Mouse (Mus musculus) neural tube, embryonic 12.5 days (tissue): ENCODE results near the gene Acox1. TPM values are rescaled to one million over a fixed set of nuclear protein-coding genes. Genes with fewer than 3 reads are reported as not detected.
A peak's percentile ranks its signal among the peaks of the same experiment; 100 is the strongest.

ENCODE experiments used
- ATAC-seq: fragments of 200-750 bp; cut with Nextera tagmentation; 2 replicates; pipeline ENCODE4 v1.8.0; 2017; ENCODE audit warnings: low read depth, mild to moderate bottlenecking, moderate TSS enrichment, moderate library complexity; ENCODE audit not compliant: low FRiP score
- H3K27ac ChIP-seq: fragments of 300-500 bp; sonication (generic); 2 replicates; pipeline ENCODE4 v1.5.1; 2016
- H3K27me3 ChIP-seq: fragments of 300-500 bp; sonication (generic); replicated peaks from 2 replicates; pipeline ENCODE4 v1.6.1; 2016; ENCODE audit warnings: mild to moderate bottlenecking
- H3K36me3 ChIP-seq: fragments of 300-500 bp; sonication (generic); 2 replicates; pipeline ENCODE4 v1.6.1; 2016; ENCODE audit warnings: mild to moderate bottlenecking
- H3K4me1 ChIP-seq: fragments of 300-500 bp; sonication (generic); 2 replicates; pipeline ENCODE4 v1.6.1; 2016
- H3K4me2 ChIP-seq: fragments of 300-500 bp; sonication (generic); replicated peaks from 2 replicates; pipeline ENCODE4 v1.6.1; 2016; ENCODE audit warnings: mild to moderate bottlenecking
- H3K4me3 ChIP-seq: fragments of 300-500 bp; sonication (generic); 2 replicates; pipeline ENCODE4 v1.5.1; 2016
- H3K9ac ChIP-seq: fragments of 300-500 bp; sonication (generic); 2 replicates; pipeline ENCODE4 v1.6.1; 2016; ENCODE audit warnings: mild to moderate bottlenecking
- H3K9me3 ChIP-seq: fragments of 300-500 bp; sonication (generic); 2 replicates; pipeline ENCODE4 v1.6.1; 2016; ENCODE audit warnings: mild to moderate bottlenecking
- WGBS: fragments of 180-500 bp; shearing (Covaris S2); methylation state at CpG from one replicate; pipeline ENCODE4 v1.1.7; 2016; 5-methylcytosine and 5-hydroxymethylcytosine counted together
- polyA plus RNA-seq: library from polyadenylated mRNA; unstranded; fragments of >200 nt; fragmentation: Nextera tagmentation; extraction: Ambion mirVana; gene quantifications from 2 replicates; pipeline ENCODE4 v1.2.1, GENCODE M21; 2016

Acox1 gene
- 42.2 and 44.0 TPM in 2 replicates for polyA plus RNA-seq

DNA sequence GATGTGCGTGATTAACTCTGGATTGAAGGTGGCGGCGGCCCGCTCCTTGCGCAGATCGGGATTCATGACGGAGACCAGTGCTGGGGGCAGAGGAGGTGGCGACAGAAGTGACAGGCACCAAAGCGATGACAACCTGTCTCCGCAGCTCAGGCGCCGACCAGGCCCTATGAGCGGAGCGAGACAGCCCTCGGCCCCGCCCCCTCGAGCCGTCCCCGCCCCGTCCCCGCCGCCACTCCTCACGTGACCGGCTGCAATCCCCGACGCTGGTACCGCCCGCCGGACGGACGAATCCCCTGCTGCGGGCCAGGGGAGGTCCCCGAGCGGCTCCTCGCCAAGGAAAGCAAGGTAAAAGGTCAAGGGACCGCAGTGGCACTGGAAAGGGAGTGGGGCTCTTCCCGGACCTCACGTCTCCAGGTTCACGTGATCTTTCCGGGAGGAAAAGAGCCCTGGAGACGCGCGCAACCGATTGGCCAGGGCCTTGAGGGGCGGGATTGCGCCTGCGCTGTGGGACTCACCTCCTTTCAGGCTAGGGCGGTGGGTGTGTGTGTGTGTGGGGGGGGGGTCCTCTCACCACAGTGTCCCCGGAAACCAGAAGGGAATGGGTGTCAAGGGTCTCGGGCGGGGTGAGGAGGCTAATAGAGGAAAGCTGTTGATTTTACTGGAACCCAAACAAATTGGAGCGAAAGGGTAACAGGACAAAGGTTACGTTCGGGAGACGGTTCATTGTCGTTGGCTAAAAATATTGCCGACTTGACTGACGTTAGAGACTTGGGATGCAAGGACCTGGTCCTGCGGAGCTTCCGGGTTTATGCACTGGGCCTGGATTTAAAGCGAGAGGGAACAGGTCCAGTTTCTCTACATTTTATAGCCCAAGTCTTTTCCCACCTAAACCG, at the start of gene Acox1, which contains the start of gene Ten1:
TSS of gene Acox1 (minus strand) at position 407 of the 893 bp plus-strand sequence.
TSS of gene Ten1 (plus strand) at position 217 of the 893 bp plus-strand sequence.
- Histone ChIP-seq H3K4me1 (peaks cover 10% of the 10 kb centered on the region), H3K9ac (peak within 1 kb of the TSS; percentile 84), H3K27me3 (no peaks in the 10 kb centered on the region), H3K4me2 (peak within 1 kb of the TSS; percentile 74), H3K36me3 (peaks cover 5% of the 10 kb centered on the region; the same call in 1 of the 2 replicates), H3K9me3 (no peaks in the 10 kb centered on the region), H3K27ac (peak within 1 kb of the TSS; percentile 94), H3K4me3 (peak within 1 kb of the TSS; percentile 73)
- ATAC-seq: peak; percentile 98
- whole genome bisulfite sequencing: under 1% methylated on average over 62 of the region's 62 CpGs

DNA sequence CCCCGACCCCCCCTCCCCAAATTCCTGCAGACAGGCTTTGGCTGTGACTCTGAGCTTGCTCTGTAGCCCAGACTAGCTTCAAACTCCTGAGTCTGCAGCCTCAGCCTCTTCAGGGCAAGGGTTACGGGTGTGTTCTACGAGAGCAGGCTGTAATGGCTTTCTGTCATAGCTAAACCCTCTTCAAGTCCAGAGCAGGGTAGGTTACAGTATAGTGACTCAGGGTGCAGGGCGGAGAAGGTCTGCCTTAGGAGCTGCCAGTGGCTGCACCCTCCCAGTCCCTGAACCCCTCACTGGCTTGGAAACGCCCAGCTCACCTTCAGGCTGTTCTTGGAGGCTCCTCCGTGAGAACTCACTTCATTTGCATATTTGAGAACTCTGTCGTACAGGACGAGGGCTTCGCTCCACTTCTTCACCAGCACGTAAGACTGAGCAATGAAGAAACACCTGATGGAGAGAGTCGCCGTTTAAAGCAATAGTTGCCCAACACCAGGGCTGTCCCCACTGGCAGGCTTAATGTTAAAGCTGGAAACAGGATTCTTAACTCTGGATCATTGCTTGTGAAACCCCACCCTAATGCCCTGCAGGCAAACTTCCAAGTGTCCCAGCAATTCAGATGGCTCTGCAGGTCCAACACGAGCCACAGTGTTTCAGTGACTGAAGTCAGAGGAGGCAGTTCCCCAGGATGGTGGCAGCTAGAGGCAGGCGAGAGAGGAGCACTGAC, 48.8 kb upstream of the Acox1 start:
- no peak overlapping the region for H3K9ac ChIP-seq
- H3K4me3 ChIP-seq: no peak overlapping the region
- H3K4me1 ChIP-seq: no peaks in the 10 kb centered on the region
- H3K27ac ChIP-seq: no peak overlapping the region
- no peak overlapping the region for H3K4me2 ChIP-seq
- H3K9me3 ChIP-seq: no peaks in the 10 kb centered on the region
- WGBS: 82% methylated on average over 14 of the region's 14 CpGs
- peaks cover 94% of the 10 kb centered on the region for H3K36me3 ChIP-seq
- H3K27me3 ChIP-seq: no peaks in the 10 kb centered on the region
- no peak for ATAC-seq

DNA sequence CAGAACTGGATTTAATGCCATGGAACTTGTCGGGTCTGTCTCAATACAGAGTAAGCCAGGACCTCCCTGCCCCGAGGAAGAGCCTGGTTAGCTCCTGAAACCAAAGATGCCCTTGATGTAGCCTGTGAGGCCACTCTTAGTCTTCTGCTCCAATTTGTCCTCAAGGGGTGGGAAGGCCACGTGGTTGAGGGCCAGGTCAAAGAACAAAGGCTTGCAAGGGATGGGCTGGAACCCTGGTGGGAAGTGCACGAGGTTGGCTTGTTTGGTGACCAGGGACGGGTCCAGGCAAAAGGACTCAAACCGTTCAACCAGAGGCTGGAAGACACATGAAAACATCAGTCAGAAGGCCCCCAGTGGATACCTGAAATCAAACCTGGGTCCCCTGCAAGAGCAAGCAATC, 46.8 kb upstream of the Acox1 start:
- peaks cover 9% of the 10 kb centered on the region for H3K4me1 ChIP-seq
- no peaks in the 10 kb centered on the region for H3K27me3 ChIP-seq
- H3K9me3 ChIP-seq: no peaks in the 10 kb centered on the region
- H3K4me2 ChIP-seq: no peak overlapping the region
- H3K4me3 ChIP-seq: no peak overlapping the region
- no peak for ATAC-seq
- no peak overlapping the region for H3K9ac ChIP-seq
- no peak overlapping the region for H3K27ac ChIP-seq
- 78% methylated on average over 6 of the region's 6 CpGs for WGBS
- peaks cover 74% of the 10 kb centered on the region for H3K36me3 ChIP-seq

DNA sequence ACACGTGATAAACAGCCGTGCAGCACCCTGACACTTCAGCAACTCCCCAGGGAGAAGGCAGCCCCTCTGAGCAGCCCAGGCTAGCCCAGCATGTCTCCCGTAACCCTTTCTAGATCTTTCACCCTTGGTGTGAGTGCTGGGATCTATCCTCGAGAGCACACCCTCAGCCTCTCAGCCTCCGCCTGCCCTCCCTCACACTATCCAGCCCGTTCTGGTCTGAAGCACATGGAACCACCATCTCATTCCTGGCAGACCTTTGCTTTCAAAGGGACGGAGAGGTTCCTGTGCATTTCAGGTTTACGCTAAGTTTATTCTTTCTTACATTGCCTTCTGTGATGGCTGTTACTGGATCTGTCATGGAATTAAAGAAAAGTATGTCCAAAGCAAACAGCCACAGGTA, 45.7 kb upstream of the Acox1 start:
- H3K4me1 ChIP-seq: peaks cover 13% of the 10 kb centered on the region
- H3K27ac ChIP-seq: no peak overlapping the region
- H3K27me3 ChIP-seq: no peaks in the 10 kb centered on the region
- H3K9ac ChIP-seq: no peak overlapping the region
- peaks cover 63% of the 10 kb centered on the region for H3K36me3 ChIP-seq
- ATAC-seq: no peak
- H3K4me3 ChIP-seq: no peak overlapping the region
- no peak overlapping the region for H3K4me2 ChIP-seq
- H3K9me3 ChIP-seq: no peaks in the 10 kb centered on the region
- 89% methylated on average over 8 of the region's 8 CpGs for WGBS

DNA sequence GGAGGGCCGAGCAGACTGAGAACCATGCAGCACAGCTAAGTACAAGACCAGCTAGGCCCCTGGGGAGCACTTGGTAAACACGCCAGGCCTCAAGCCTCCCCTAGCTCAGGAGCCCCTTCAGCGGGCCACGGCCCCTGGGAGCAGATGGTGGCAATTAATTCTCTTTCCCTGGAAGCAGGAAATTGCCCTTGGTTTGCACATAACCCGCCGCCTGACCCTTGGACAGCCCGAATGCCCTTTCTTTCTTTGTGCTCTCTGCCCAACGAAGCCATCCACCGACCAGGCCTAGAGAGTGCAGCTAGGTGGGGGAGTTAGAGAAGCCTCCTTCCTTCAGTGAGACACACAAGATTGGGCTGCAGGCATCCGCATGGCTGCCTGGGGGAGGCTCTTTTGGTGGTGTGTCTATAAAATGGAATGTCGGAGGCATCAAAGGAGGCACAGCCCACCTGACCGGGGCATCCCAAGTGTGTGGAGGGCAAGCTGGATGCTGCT, 42.9 kb upstream of the Acox1 start:
- Histone ChIP-seq H3K9ac (no peak overlapping the region; the same call in 1 of the 2 replicates), H3K4me3 (no peak overlapping the region), H3K27me3 (peaks cover 19% of the 10 kb centered on the region), H3K36me3 (peaks cover 36% of the 10 kb centered on the region), H3K27ac (no peak overlapping the region; the same call in 1 of the 2 replicates), H3K9me3 (no peaks in the 10 kb centered on the region), H3K4me2 (no peak overlapping the region), H3K4me1 (peaks cover 17% of the 10 kb centered on the region)
- ATAC-seq: no peak
- 12% methylated on average over 12 of the region's 12 CpGs for WGBS

DNA sequence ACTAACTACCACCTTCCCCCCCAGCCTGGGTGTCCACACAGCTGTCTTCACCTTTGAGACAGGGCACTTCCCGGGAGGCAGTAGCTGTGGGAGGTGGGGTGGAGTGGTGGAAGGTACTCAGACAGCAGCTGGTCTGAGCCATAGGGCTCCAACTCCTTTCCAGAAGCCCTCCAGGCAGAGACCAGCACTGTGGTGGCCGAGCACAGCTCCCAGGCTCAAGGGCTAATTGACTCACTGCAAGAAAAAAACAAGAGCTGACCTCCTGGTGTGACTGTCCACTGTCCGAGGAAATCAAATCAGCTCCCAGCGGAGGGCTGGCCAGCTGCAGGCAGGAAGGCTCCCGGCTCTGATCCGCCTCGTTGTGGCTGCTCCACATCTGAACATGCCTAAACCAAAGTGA, 41.0 kb upstream of the Acox1 start:
- peaks cover 19% of the 10 kb centered on the region for H3K27me3 ChIP-seq
- peaks cover 17% of the 10 kb centered on the region for H3K4me1 ChIP-seq
- no peak overlapping the region for H3K27ac ChIP-seq
- H3K4me2 ChIP-seq: no peak overlapping the region
- no peak for ATAC-seq
- no peak overlapping the region for H3K9ac ChIP-seq
- H3K9me3 ChIP-seq: no peaks in the 10 kb centered on the region
- WGBS: 6% methylated on average over 7 of the region's 7 CpGs
- H3K36me3 ChIP-seq: peaks cover 16% of the 10 kb centered on the region
- H3K4me3 ChIP-seq: no peak overlapping the region

DNA sequence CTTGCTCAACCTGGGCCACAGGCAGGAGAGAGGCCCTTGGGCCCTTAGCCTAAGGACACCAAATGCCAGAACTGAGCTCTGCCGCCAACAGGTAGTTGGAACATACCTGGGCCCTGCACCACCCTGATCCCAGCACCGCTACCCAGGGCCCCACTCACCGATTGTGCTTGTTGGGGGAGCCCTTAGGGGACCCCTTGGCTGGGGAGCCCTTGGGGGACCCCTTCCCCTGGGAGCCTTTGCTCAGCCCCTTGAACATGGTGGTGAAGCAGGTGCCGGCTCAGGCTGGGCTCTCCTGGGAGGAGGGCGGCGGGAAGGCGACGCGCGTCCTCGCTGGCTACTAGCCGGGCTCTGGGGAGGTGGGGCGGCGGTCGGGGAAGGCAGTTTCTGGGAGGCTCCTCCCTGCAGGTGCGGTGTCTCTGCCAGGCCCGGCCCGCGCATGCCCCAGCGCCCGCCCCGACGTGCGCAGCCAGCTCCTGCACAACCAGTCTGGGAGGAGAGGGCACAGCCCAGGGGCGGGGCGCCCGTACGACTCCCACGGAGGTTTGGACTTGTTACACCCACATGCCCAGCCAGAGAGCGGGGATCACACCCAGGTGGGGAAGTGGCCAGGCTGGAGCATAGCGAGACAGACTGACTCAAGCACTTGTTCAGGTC, 39.0 kb upstream of the Acox1 start, which contains the start of gene Evpl:
TSS of gene Evpl (minus strand) at position 336 of the 654 bp plus-strand sequence.
- Histone ChIP-seq H3K27ac (no peak within 1 kb of the TSS), H3K36me3 (no peaks in the 10 kb centered on the region; the same call in 1 of the 2 replicates), H3K9me3 (no peaks in the 10 kb centered on the region), H3K27me3 (peaks cover 28% of the 10 kb centered on the region), H3K9ac (no peak within 1 kb of the TSS), H3K4me1 (peaks cover 17% of the 10 kb centered on the region), H3K4me3 (no peak within 1 kb of the TSS), H3K4me2 (peak within 1 kb of the TSS; percentile 16; the same call in 1 of the 2 replicates)
- 13% methylated on average over 31 of the region's 31 CpGs for WGBS
- no peak for ATAC-seq

DNA sequence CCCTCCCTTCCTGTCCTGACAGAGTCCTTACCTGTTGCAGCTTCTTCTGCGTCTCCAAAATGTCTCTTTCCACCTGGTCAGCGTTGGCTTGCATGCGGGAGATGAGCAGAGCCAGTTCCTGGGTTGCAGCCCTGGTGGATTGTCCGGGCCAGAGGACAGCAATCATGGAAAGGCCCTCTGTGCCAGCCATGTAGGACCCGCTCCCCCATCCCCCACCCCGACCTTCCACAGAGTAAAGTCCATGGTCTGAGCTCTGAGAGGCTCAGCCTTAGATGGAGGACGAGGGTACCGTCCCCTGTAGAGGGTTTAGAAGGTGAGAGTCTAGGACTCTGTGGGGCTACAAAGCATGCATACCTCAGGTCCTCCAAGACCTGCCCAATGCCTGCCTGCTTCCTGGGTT, 36.1 kb upstream of the Acox1 start:
- peaks cover 31% of the 10 kb centered on the region for H3K27me3 ChIP-seq
- no peak for ATAC-seq
- H3K4me2 ChIP-seq: no peak overlapping the region
- 92% methylated on average over 8 of the region's 8 CpGs for WGBS
- H3K9me3 ChIP-seq: no peaks in the 10 kb centered on the region
- H3K4me3 ChIP-seq: no peak overlapping the region
- H3K27ac ChIP-seq: no peak overlapping the region
- H3K4me1 ChIP-seq: peaks cover 7% of the 10 kb centered on the region
- H3K9ac ChIP-seq: no peak overlapping the region
- H3K36me3 ChIP-seq: no peaks in the 10 kb centered on the region

DNA sequence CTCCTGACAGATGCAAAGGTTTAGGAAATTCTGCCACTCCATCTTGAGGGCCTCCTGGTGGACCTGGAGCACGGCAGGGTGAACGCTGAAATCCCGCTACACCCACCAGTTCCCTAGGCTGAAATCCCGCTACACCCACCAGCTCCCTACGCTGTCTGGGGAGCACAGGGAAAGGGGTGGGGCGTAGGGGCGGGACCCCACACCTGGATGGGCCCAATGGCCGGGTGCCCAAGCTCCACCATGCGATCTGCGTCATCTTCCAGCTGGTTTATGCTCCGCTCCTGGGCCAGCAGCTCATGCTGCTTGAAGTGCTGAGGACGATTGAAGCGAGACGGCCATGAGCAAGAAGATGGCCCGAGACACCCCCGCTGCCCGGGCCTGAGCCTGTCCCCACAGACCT, 33.6 kb upstream of the Acox1 start:
- ATAC-seq: no peak
- H3K27ac ChIP-seq: no peak overlapping the region
- no peaks in the 10 kb centered on the region for H3K4me1 ChIP-seq
- H3K9ac ChIP-seq: 0 out of 2 replicates have a peak overlapping the region, but pooled peaks have one; percentile 17
- 25% methylated on average over 17 of the region's 17 CpGs for WGBS
- H3K4me3 ChIP-seq: no peak overlapping the region
- no peaks in the 10 kb centered on the region for H3K9me3 ChIP-seq
- H3K4me2 ChIP-seq: peak overlapping the region; percentile 16; the same call in 1 of the 2 replicates
- H3K36me3 ChIP-seq: no peaks in the 10 kb centered on the region
- H3K27me3 ChIP-seq: peaks cover 24% of the 10 kb centered on the region

DNA sequence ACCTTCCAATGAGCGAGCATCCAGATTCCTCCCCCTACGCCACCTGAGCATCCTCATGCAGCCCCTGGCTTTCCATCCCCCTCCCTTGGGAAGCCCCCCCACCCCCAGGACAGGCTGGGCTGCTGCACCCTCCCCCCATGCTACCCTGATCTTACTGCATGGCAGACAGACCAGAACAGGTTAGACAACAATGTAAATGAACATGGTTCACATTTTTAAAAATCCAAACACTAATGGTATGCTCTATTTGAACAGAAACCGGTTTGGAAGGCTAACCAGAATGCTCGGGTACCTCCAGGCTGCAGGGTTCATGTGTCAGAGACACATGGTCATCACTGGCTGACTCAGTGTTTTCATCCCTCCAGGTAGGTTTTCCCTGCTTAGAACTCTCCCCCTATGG, 29.9 kb upstream of the Acox1 start:
- ATAC-seq: no peak
- no peaks in the 10 kb centered on the region for H3K4me1 ChIP-seq
- H3K4me2 ChIP-seq: no peak overlapping the region
- no peak overlapping the region for H3K4me3 ChIP-seq
- H3K9me3 ChIP-seq: no peaks in the 10 kb centered on the region
- H3K27me3 ChIP-seq: peaks cover 33% of the 10 kb centered on the region
- H3K27ac ChIP-seq: no peak overlapping the region
- no peak overlapping the region for H3K9ac ChIP-seq
- WGBS: 77% methylated on average over 4 of the region's 4 CpGs
- H3K36me3 ChIP-seq: no peaks in the 10 kb centered on the region

DNA sequence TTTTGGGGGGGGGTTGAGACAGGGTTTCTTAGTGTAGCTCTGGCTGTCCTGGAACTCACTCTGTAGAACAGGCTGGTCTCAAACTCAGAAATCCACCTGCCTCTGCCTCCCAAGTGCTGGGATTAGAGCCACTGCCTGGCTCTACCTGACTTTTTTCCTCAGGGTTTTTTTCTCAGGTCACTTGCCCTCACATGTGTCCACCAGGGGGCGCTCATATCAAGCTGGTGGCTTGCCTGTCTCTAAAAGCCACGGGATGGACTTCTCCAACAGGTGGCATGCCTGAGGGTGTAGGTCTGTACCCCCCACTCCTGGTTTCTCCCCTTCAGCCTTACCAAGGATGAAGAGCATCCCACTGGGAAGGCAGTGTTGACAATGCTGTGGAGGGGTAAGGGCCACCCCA, 27.6 kb upstream of the Acox1 start:
- no peak for ATAC-seq
- Histone ChIP-seq H3K9me3 (no peaks in the 10 kb centered on the region; the same call in 1 of the 2 replicates), H3K4me3 (no peak overlapping the region), H3K36me3 (no peaks in the 10 kb centered on the region), H3K9ac (no peak overlapping the region), H3K4me1 (peaks cover 11% of the 10 kb centered on the region), H3K27ac (no peak overlapping the region), H3K27me3 (peaks cover 47% of the 10 kb centered on the region), H3K4me2 (no peak overlapping the region)
- 3% methylated on average over 2 of the region's 2 CpGs for WGBS
